Mouse (Mus musculus) kidney, adult 2 months (tissue): ENCODE measurements at regions not wholly inside any gene's neighbourhood (a gene's known extent, or its start where the extent isn't known, plus 50 kb on each side); places are given as distances from the start of the nearest gene placed in this dataset.

Experiments
- DNase-seq: peaks from one replicate; pipeline ENCODE4 v3.0.0; 2021
- H3K27ac ChIP-seq: fragments of 200-500 bp; 2 replicates; pipeline ENCODE4 v1.5.1; 2012; ENCODE audit warnings: low read depth, low read length, control low read depth, inconsistent platforms; ENCODE audit not compliant: insufficient read depth
- H3K27me3 ChIP-seq: fragments of 200-500 bp; replicated peaks from 2 replicates; pipeline ENCODE4 v1.6.1; 2012; ENCODE audit warnings: mild to moderate bottlenecking, moderate library complexity, low read length, inconsistent platforms; ENCODE audit not compliant: control insufficient read depth, insufficient read depth
- H3K36me3 ChIP-seq: fragments of 200-500 bp; 2 replicates; pipeline ENCODE4 v1.6.1; 2012; ENCODE audit warnings: mild to moderate bottlenecking, moderate library complexity, low read length, inconsistent platforms; ENCODE audit not compliant: control insufficient read depth, insufficient read depth
- H3K4me1 ChIP-seq: fragments of 200-500 bp; 2 replicates; pipeline ENCODE4 v1.6.1; 2011; ENCODE audit warnings: low read length; ENCODE audit not compliant: control insufficient read depth, insufficient read depth
- H3K4me3 ChIP-seq: fragments of 200-500 bp; 2 replicates; pipeline ENCODE4 v1.5.1; 2011; ENCODE audit warnings: mild to moderate bottlenecking, low read depth, low read length, control low read depth; ENCODE audit not compliant: insufficient read depth
- CTCF ChIP-seq: fragments of 200-500 bp; conservative IDR thresholded peaks from 2 replicates; pipeline ENCODE4 v1.5.1; 2011; ENCODE audit warnings: low read depth, mild to moderate bottlenecking, control low read depth, low read length, moderate library complexity, mixed read lengths; ENCODE audit not compliant: insufficient read depth, insufficient read length
- POLR2A ChIP-seq: fragments of 200-500 bp; IDR thresholded peaks from one replicate; pipeline ENCODE4 v1.6.1; 2011; ENCODE audit warnings: low read depth, low read length, control low read depth
- WGBS: fragments of 180-500 bp; shearing (Covaris S2); methylation state at CpG from one replicate; pipeline ENCODE4 v1.1.7; 2018; 5-methylcytosine and 5-hydroxymethylcytosine counted together

GRCm38 (mm10) chr5:54349775-54350332 is 351.6 kb downstream of the Stim2 start:
- Histone ChIP-seq H3K4me1 (no peaks in the 10 kb centered on the region), H3K4me3 (no peak overlapping the region), H3K27me3 (no peaks in the 10 kb centered on the region), H3K36me3 (no peaks in the 10 kb centered on the region), H3K27ac (no peak overlapping the region)
- TF ChIP-seq POLR2A (no peak), CTCF (no peak)
- WGBS, result 57% methylated on average over 5 of the region's 5 CpGs
- DNase-seq, result no peak

- TF ChIP-seq CTCF, result no peak
- 26% methylated on average over 4 of the region's 4 CpGs for WGBS
- no peaks in the 10 kb centered on the region for H3K27me3 ChIP-seq
- peak; percentile 5 for DNase-seq
- no peak overlapping the region for H3K4me3 ChIP-seq
- no peaks in the 10 kb centered on the region for H3K4me1 ChIP-seq
- no peaks in the 10 kb centered on the region for H3K36me3 ChIP-seq
- H3K27ac ChIP-seq, result no peak overlapping the region
Observed at GRCm38 (mm10) chr5:54356105-54356504, 357.8 kb downstream of the Stim2 start.

- WGBS, result 77% methylated on average over 4 of the region's 4 CpGs
- TF ChIP-seq CTCF (no peak), POLR2A (no peak)
- no peak for DNase-seq
- no peaks in the 10 kb centered on the region for H3K27me3 ChIP-seq
- no peak overlapping the region for H3K27ac ChIP-seq
- no peaks in the 10 kb centered on the region for H3K36me3 ChIP-seq
- no peak overlapping the region for H3K4me3 ChIP-seq
- H3K4me1 ChIP-seq, result no peaks in the 10 kb centered on the region
Observed at GRCm38 (mm10) chr5:54357501-54357900, 359.2 kb downstream of the Stim2 start.

- Histone ChIP-seq H3K4me1 (no peaks in the 10 kb centered on the region), H3K4me3 (no peak overlapping the region), H3K27ac (no peak overlapping the region), H3K36me3 (no peaks in the 10 kb centered on the region), H3K27me3 (no peaks in the 10 kb centered on the region)
- 50% methylated on average over 2 of the region's 2 CpGs for WGBS
- no peak for DNase-seq
- TF ChIP-seq POLR2A, result no peak
- no peak for TF ChIP-seq CTCF
Observed at GRCm38 (mm10) chr5:54358221-54358620, 359.9 kb downstream of the Stim2 start.
